Mouse (Mus musculus) lung, embryonic 15.5 days (tissue): ENCODE results near the gene Trap1. TPM values are rescaled to one million over a fixed set of nuclear protein-coding genes. Genes with fewer than 3 reads are reported as not detected.

Source experiments
- ATAC-seq: fragments of 200-750 bp; cut with Nextera tagmentation; 2 replicates; pipeline ENCODE4 v1.8.0; 2017; ENCODE audit warnings: moderate number of reproducible peaks, borderline replicate concordance; ENCODE audit not compliant: low FRiP score, low TSS enrichment; ENCODE audit errors: extremely low read depth
- H3K27ac ChIP-seq: fragments of 300-500 bp; sonication (generic); 2 replicates; pipeline ENCODE4 v1.5.1; 2015; ENCODE audit warnings: moderate library complexity, mild to moderate bottlenecking, inconsistent platforms
- H3K27me3 ChIP-seq: fragments of 300-500 bp; sonication (generic); 2 replicates; pipeline ENCODE4 v1.6.1; 2015; ENCODE audit warnings: inconsistent platforms
- H3K36me3 ChIP-seq: fragments of 300-500 bp; sonication (generic); 2 replicates; pipeline ENCODE4 v1.6.1; 2015; ENCODE audit warnings: inconsistent platforms
- H3K4me1 ChIP-seq: fragments of 300-500 bp; sonication (generic); 2 replicates; pipeline ENCODE4 v1.6.1; 2015; ENCODE audit warnings: inconsistent platforms
- H3K4me2 ChIP-seq: fragments of 300-500 bp; sonication (generic); 2 replicates; pipeline ENCODE4 v1.6.1; 2015; ENCODE audit warnings: inconsistent platforms, mild to moderate bottlenecking, moderate library complexity
- H3K4me3 ChIP-seq: fragments of 300-500 bp; sonication (generic); 2 replicates; pipeline ENCODE4 v1.5.1; 2015; ENCODE audit warnings: mild to moderate bottlenecking, inconsistent platforms
- H3K9ac ChIP-seq: fragments of 300-500 bp; sonication (generic); 2 replicates; pipeline ENCODE4 v1.6.1; 2015; ENCODE audit warnings: inconsistent platforms
- H3K9me3 ChIP-seq: fragments of 300-500 bp; sonication (generic); 2 replicates; pipeline ENCODE4 v1.6.1; 2016; ENCODE audit warnings: inconsistent platforms
- WGBS: fragments of 180-500 bp; shearing (Covaris S2); methylation state at CpG from one replicate; pipeline ENCODE4 v1.1.7; 2015; 5-methylcytosine and 5-hydroxymethylcytosine counted together
- microRNA-seq: library from miRNA; unstranded; fragments of <30 nt; microRNA quantifications from one replicate; pipeline ENCODE4, GENCODE M21; 2016
- polyA plus RNA-seq: library from polyadenylated mRNA; unstranded; fragments of >200 nt; fragmentation: Nextera tagmentation; extraction: Ambion mirVana; gene quantifications from 2 replicates; pipeline ENCODE4 v1.2.1, GENCODE M21; 2015

The Trap1 gene
- polyA plus RNA-seq, 1 experiment from 2014 or later = 86.6 TPM

DNA sequence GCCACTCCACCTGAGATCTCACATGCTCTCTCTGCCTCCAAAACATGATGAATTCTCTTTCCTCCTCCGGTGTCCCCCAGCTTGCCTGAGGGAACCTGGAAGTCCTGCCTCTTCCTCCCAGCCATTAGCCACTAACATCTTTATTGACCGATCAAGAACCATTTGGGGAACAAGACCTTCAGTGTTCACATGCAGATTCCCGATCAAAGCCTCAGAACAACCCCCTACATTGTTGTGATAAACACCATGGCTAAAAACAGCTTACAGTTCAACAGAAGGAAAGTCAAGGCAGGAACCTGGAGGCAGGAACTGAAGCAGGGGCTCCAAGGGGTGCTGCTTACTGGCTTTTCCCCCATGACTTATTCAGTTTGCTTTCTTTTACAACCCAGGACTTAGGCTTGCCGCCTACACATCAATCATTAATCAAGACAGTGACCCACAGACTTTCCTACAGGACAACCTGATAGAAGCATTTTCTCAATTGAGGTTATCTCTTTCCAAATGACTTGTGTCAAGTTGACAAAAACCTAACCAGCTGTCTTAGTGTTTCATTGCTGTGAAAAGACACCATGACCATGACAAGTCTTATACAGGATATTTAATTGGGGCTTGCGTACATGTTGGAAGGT is 63.5 kb downstream of the Trap1 start:
- no peak overlapping the region for H3K4me3 ChIP-seq
- WGBS = 73% methylated on average over 5 of the region's 5 CpGs
- no peaks in the 10 kb centered on the region for H3K36me3 ChIP-seq
- no peaks in the 10 kb centered on the region for H3K9me3 ChIP-seq
- no peak overlapping the region for H3K4me2 ChIP-seq
- no peak for ATAC-seq
- no peaks in the 10 kb centered on the region for H3K27me3 ChIP-seq
- H3K4me1 ChIP-seq = no peaks in the 10 kb centered on the region
- H3K9ac ChIP-seq = no peak overlapping the region
- H3K27ac ChIP-seq = no peak overlapping the region

DNA sequence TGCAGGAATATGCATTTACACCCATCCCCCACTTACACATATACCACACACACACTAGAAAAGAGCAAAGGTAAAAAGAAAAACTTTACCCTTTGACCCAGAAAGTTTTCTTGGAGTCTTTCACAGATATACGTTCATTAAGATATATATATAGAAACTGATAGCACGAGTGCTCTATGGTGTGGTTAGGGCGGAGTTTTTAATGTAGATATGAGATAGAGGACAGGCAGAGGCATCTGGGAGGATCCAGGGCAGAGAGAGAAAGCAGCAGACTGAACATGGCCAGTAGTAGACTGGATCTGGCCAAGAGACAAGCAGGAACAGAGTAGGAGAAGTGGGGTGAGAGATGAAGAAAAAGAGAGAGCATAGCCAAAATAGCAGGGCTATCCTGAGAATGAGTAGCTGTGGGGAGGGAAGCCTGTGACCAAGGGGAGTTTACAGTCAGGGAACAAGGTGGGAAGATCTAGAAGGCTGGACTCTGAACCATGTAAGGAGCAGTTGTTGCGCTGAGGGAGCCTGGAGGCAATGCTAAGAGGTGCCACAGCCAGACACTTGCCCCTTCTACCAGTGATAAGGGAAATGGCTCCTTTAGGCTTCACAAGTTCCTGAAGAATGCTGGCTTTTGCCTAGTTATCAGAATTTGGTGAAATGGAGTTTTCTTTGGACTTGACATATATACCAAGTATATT is 64.6 kb downstream of the Trap1 start:
- H3K27me3 ChIP-seq = no peaks in the 10 kb centered on the region
- H3K4me1 ChIP-seq = no peaks in the 10 kb centered on the region
- 62% methylated on average over 4 of the region's 4 CpGs for WGBS
- H3K4me3 ChIP-seq = no peak overlapping the region
- H3K9ac ChIP-seq = no peak overlapping the region
- no peak for ATAC-seq
- H3K27ac ChIP-seq = no peak overlapping the region
- no peaks in the 10 kb centered on the region for H3K36me3 ChIP-seq
- no peak overlapping the region for H3K4me2 ChIP-seq
- H3K9me3 ChIP-seq = no peaks in the 10 kb centered on the region

DNA sequence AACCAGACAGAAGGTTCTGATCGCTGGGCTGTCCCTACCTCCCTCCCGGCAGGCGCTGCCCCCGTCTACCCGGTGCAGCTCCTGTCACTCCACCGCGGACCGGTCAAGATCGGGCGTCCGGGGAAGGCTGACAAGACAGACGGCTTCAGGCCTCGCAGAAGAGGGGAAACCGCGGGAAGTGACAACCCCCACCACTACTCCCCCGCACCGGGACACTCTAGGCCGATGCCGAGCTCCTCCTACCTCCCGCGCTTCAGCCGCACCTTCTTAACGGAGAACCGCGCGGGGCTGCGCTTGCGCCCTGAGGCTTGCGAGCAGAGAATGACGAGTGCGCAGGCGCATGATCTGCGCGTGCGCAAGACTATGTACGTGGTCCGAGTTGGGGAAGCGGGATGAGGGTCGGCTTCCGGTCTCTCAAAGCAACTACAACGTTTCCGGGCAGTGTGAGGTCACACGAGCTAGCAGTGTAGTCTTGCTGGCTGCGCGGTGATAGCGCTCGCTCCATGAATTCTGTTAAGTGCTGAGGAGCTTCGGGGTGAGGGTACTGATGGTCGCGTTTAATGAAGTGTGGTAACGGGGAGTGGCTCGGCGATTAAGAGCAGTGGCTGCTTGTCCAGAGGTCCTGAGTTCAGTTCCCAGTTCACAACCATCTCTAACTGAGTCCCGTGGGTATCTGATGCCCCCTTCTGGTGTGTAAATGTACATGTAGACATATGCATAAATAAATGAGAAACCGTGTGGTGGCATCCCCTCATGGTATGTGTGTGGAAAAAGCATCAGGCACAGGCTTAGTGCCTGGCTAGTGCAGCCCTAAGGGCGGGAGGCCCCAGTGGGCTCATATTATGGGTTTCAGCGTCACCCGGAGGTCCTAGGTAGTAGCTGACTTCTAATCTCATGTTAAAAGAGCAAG is 73.9 kb downstream of the Trap1 start, which contains the start of gene Slx4:
TSS of gene Slx4 (minus strand) at position 282 of the 910 bp plus-strand sequence.
- ATAC-seq = peak; percentile 98
- no peaks in the 10 kb centered on the region for H3K9me3 ChIP-seq
- H3K9ac ChIP-seq = peak within 1 kb of the TSS; percentile 86
- peak within 1 kb of the TSS; percentile 64 for H3K4me2 ChIP-seq
- peaks cover 24% of the 10 kb centered on the region for H3K36me3 ChIP-seq
- peak within 1 kb of the TSS; percentile 85 for H3K27ac ChIP-seq
- peak within 1 kb of the TSS; percentile 78 for H3K4me3 ChIP-seq
- H3K4me1 ChIP-seq = peaks cover 13% of the 10 kb centered on the region
- 2% methylated on average over 58 of the region's 58 CpGs for WGBS
- H3K27me3 ChIP-seq = no peaks in the 10 kb centered on the region

Small RNA genes within 50 kb of the gene (microRNA-seq; reads per million reads assigned to microRNA genes)
- not detected for gene Gm23413

Other genes with a start within 250 kb of the Trap1 start
- gene Olfr15, start 246.9 kb downstream of the Trap1 start, polyA plus RNA-seq = not detected in 2 replicates
- gene Zfp174, start 230.6 kb downstream of the Trap1 start, polyA plus RNA-seq = 1.1 and 1.3 TPM in 2 replicates
- 46.6 and 49.7 TPM in 2 replicates for gene Naa60, start 205.5 kb downstream of the Trap1 start, polyA plus RNA-seq
- 6.4 and 6.8 TPM in 2 replicates for gene Zfp597, start 193.3 kb downstream of the Trap1 start, polyA plus RNA-seq
- gene Gm20695, start 193.2 kb downstream of the Trap1 start, polyA plus RNA-seq = 1.1 and 1.4 TPM in 2 replicates
- 8.7 and 8.9 TPM in 2 replicates for gene 1700037C18Rik, start 169.1 kb downstream of the Trap1 start, polyA plus RNA-seq
- gene Cluap1, start 169.0 kb downstream of the Trap1 start, polyA plus RNA-seq = 21.7 and 25.6 TPM in 2 replicates
- 1.9 and 2.0 TPM in 2 replicates for gene Nlrc3, start 101.2 kb downstream of the Trap1 start, polyA plus RNA-seq
- gene Slx4, start 74.1 kb downstream of the Trap1 start, polyA plus RNA-seq = 17.1 and 18.1 TPM in 2 replicates
- gene Dnase1, start 40.9 kb downstream of the Trap1 start, polyA plus RNA-seq = 3.1 and 3.4 TPM in 2 replicates
- 27.9 and 30.2 TPM in 2 replicates for gene Crebbp, start 136.2 kb upstream of the Trap1 start, polyA plus RNA-seq